Mouse (Mus musculus) erythroblast, embryonic 14.5 days (primary cell): ENCODE results near the gene Col15a1.

ENCODE experiments used
- GATA1 ChIP-seq: IDR thresholded peaks from 2 replicates; pipeline ENCODE4 v1.6.1; 2012; ENCODE audit warnings: low read length, inconsistent platforms, mixed read lengths
- TAL1 ChIP-seq: IDR thresholded peaks from 3 replicates; pipeline ENCODE4 v1.6.1; 2012; ENCODE audit warnings: low read length, inconsistent platforms, mixed read lengths

GRCm38 (mm10) chr4:47235312-47235711 is 27.4 kb downstream of the Col15a1 start:
- TF ChIP-seq TAL1 (no peak), GATA1 (no peak)
